Mouse (Mus musculus) heart, adult 9 months (tissue): ENCODE measurements at regions not wholly inside any gene's neighbourhood (a gene's known extent, or its start where the extent isn't known, plus 50 kb on each side); places are given as distances from the start of the nearest gene placed in this dataset.

Source experiments
- DNase-seq, 2 experiments: peaks; one replicate each; pipeline ENCODE4 v3.0.0; 2022; ENCODE audit warnings: low spot score in 2 of 2

GRCm38 (mm10) chr8:84336376-84336775, 51.9 kb upstream of the Cacna1a start:
- no peak for DNase-seq

GRCm38 (mm10) chr8:84334333-84334732, 53.9 kb upstream of the Cacna1a start:
- peak in 1 of 2 experiments; percentile 14 for DNase-seq

- DNase-seq = no peak
These were observed 56.7 kb upstream of the Cacna1a start for GRCm38 (mm10) chr8:84331562-84331961.

GRCm38 (mm10) chr8:84329535-84329934, 58.7 kb upstream of the Cacna1a start:
- no peak for DNase-seq

- peak; percentile 54 to 58 for DNase-seq
These were observed 52.6 kb upstream of the Ccdc130 start for GRCm38 (mm10) chr8:84322761-84323160.

- no peak for DNase-seq
These were observed 51.7 kb upstream of the Ccdc130 start for GRCm38 (mm10) chr8:84321841-84322240.
